Mouse (Mus musculus) thymus, postnatal 0 days (tissue): ENCODE data around the gene Hist2h2be. TPM values are rescaled to one million over a fixed set of nuclear protein-coding genes. Genes with fewer than 3 reads are reported as not detected.
"Not testable (repeated sequence)": the region's sequence is repeated elsewhere in the genome, so short reads cannot be mapped to it uniquely, and the experiment has no call there.

Experiments used
- DNase-seq: peaks from one replicate; pipeline ENCODE4 v3.0.0-alpha.2; 2015; ENCODE audit warnings: low spot score
- polyA plus RNA-seq: library from polyadenylated mRNA; unstranded; fragments of >200 nt; fragmentation: Nextera tagmentation; extraction: Ambion mirVana; gene quantifications from 2 replicates; pipeline ENCODE4 v1.2.1, GENCODE M21; 2015

The Hist2h2be gene
- polyA plus RNA-seq, 1 experiment from 2014 or later: 8.6 TPM

GRCm38 (mm10) chr3:96198601-96199251 lies 22.2 kb upstream of the Hist2h2be start:
- not testable (repeated sequence) for DNase-seq

GRCm38 (mm10) chr3:96199731-96200130 lies 21.2 kb upstream of the Hist2h2be start:
- DNase-seq: peak; percentile 22

GRCm38 (mm10) chr3:96207819-96208218 lies 13.1 kb upstream of the Hist2h2be start:
- DNase-seq: no peak

GRCm38 (mm10) chr3:96209242-96209641 lies 11.7 kb upstream of the Hist2h2be start:
- DNase-seq: no peak

GRCm38 (mm10) chr3:96219191-96219641 lies 1.7 kb upstream of the Hist2h2be start:
- DNase-seq: peak; percentile 61

- DNase-seq: peak; percentile 88
Measured at GRCm38 (mm10) chr3:96219661-96220130, 1.2 kb upstream of the Hist2h2be start, which contains the start of the genes Bola1 and Hist2h2ab. Gene Bola1, minus strand, starts transcription at chr3:96219709. Gene Hist2h2ab, plus strand, starts transcription at chr3:96219865.

- DNase-seq: peak; percentile 63
Measured at GRCm38 (mm10) chr3:96220131-96220764, 671 bp upstream of the Hist2h2be start.

GRCm38 (mm10) chr3:96221640-96222038 lies 720 bp downstream of the Hist2h2be start:
- no peak for DNase-seq

- no peak for DNase-seq
Measured at GRCm38 (mm10) chr3:96222774-96223173, 1.9 kb downstream of the Hist2h2be start.

GRCm38 (mm10) chr3:96225421-96225820 lies 4.5 kb downstream of the Hist2h2be start:
- no peak for DNase-seq

GRCm38 (mm10) chr3:96226695-96227648 lies 6.1 kb downstream of the Hist2h2be start:
- DNase-seq: no peak

GRCm38 (mm10) chr3:96228828-96229227 lies 7.9 kb downstream of the Hist2h2be start:
- no peak for DNase-seq

- DNase-seq: no peak
Measured at GRCm38 (mm10) chr3:96230404-96230803, 9.5 kb downstream of the Hist2h2be start.

GRCm38 (mm10) chr3:96230910-96231757 lies 10.2 kb downstream of the Hist2h2be start:
- DNase-seq: no peak

- DNase-seq: no peak
Measured at GRCm38 (mm10) chr3:96231758-96232120, 10.8 kb downstream of the Hist2h2be start.

- DNase-seq: peak; percentile 33
Measured at GRCm38 (mm10) chr3:96234914-96235313, 14.0 kb downstream of the Hist2h2be start.

- DNase-seq: no peak
Measured at GRCm38 (mm10) chr3:96235836-96236235, 14.9 kb downstream of the Hist2h2be start.

GRCm38 (mm10) chr3:96236834-96237334 lies 16.0 kb downstream of the Hist2h2be start:
- DNase-seq: no peak

- DNase-seq: peak; percentile 31
Measured at GRCm38 (mm10) chr3:96237335-96237903, 16.5 kb downstream of the Hist2h2be start.
